Mouse (Mus musculus) midbrain, embryonic 16.5 days (tissue): Measurements from ENCODE around the gene Cd248. TPM values are rescaled to one million over a fixed set of nuclear protein-coding genes. Genes with fewer than 3 reads are reported as not detected.
"Not testable (repeated sequence)": the region's sequence is repeated elsewhere in the genome, so short reads cannot be mapped to it uniquely, and the experiment has no call there.

Experiments used
- ATAC-seq: fragments of 200-750 bp; cut with Nextera tagmentation; 2 replicates; pipeline ENCODE4 v1.8.0; 2017; ENCODE audit warnings: moderate TSS enrichment
- H3K27ac ChIP-seq: fragments of 300-500 bp; sonication (generic); 2 replicates; pipeline ENCODE4 v1.5.1; 2014; ENCODE audit warnings: mild to moderate bottlenecking, low read length, mixed read lengths
- H3K27me3 ChIP-seq: fragments of 300-500 bp; sonication (generic); 2 replicates; pipeline ENCODE4 v1.6.1; 2014; ENCODE audit warnings: low read depth, low read length, mixed read lengths; ENCODE audit not compliant: control insufficient read depth, insufficient read depth
- H3K36me3 ChIP-seq: fragments of 300-500 bp; sonication (generic); 2 replicates; pipeline ENCODE4 v1.6.1; 2014; ENCODE audit warnings: mild to moderate bottlenecking, low read length, moderate library complexity, mixed read lengths; ENCODE audit not compliant: control insufficient read depth, insufficient read depth
- H3K4me1 ChIP-seq: fragments of 300-500 bp; sonication (generic); 2 replicates; pipeline ENCODE4 v1.6.1; 2014; ENCODE audit warnings: mild to moderate bottlenecking, low read length, mixed read lengths; ENCODE audit not compliant: control insufficient read depth, insufficient read depth
- H3K4me2 ChIP-seq: fragments of 300-500 bp; sonication (generic); 2 replicates; pipeline ENCODE4 v1.6.1; 2014; ENCODE audit warnings: mild to moderate bottlenecking, low read length, mixed read lengths
- H3K4me3 ChIP-seq: fragments of 300-500 bp; sonication (generic); 2 replicates; pipeline ENCODE4 v1.5.1; 2014; ENCODE audit warnings: low read depth, mild to moderate bottlenecking, low read length, moderate library complexity, mixed read lengths
- H3K9ac ChIP-seq: fragments of 300-500 bp; sonication (generic); 2 replicates; pipeline ENCODE4 v1.6.1; 2014; ENCODE audit warnings: low read depth, low read length, mixed read lengths
- H3K9me3 ChIP-seq: fragments of 300-500 bp; sonication (generic); replicated peaks from 2 replicates; pipeline ENCODE4 v1.6.1; 2014; ENCODE audit warnings: mild to moderate bottlenecking, low read length, mixed read lengths; ENCODE audit not compliant: control insufficient read depth, poor library complexity, severe bottlenecking
- WGBS: fragments of 180-500 bp; shearing (Covaris S2); extraction: QIAGEN DNeasy Blood & Tissue Kit; methylation state at CpG from one replicate; pipeline ENCODE4 v1.1.7; 2014; 5-methylcytosine and 5-hydroxymethylcytosine counted together
- polyA plus RNA-seq: library from polyadenylated mRNA; unstranded; fragments of >200 nt; fragmentation: Nextera tagmentation; extraction: Ambion mirVana; gene quantifications from 2 replicates; pipeline ENCODE4 v1.2.1, GENCODE M21; 2015

The Cd248 gene
- polyA plus RNA-seq, 1 experiment from 2014 or later = 16.5 TPM

DNA sequence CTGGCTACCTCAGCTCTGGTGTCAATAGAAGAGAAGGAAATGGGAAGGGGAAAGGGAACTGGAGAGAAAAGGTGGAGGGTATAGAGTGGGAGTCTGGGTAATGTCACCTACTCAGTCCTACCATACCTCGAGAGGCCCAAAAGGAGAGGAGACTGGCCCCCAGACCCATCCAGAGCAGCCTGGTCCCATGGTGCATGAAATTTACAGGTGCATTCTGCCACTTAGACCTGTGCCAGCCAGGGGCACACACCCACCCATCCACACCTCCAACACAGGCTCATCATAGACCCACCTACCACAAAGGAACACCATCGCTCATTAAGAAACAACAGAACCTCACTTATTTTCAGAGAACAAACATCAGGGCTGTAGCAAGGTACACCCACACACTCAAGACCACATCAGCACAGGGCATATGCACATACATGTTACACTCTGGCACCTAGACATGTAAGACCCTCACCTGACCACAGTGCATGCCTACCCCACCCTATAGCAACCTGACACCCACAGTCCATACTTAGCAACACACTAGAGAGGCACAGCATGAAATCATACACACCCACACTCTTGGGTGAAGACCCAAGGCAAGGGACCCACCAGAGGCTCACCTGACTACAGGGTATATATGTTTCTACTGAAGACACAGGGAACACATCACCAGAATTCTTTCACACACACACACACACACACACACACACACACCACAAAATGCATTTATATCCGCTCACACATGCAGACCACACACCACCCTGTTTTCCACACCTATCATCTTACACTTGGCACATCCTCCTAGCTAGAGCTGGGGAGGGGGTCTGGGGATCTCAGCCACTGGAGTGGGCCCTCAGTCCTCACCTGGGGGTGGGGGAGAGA is 16.3 kb downstream of the Cd248 start:
- H3K36me3 ChIP-seq = peaks cover 5% of the 10 kb centered on the region; the same call in 1 of the 2 replicates
- H3K4me2 ChIP-seq = peak overlapping the region; percentile 78
- H3K9me3 ChIP-seq = no peaks in the 10 kb centered on the region
- peaks cover 14% of the 10 kb centered on the region for H3K4me1 ChIP-seq
- WGBS = 72% methylated on average over 3 of the region's 3 CpGs
- peaks cover 47% of the 10 kb centered on the region for H3K27me3 ChIP-seq
- peak overlapping the region; percentile 87 for H3K9ac ChIP-seq
- H3K27ac ChIP-seq = peak overlapping the region; percentile 32; the same call in 1 of the 2 replicates
- ATAC-seq = no peak
- H3K4me3 ChIP-seq = peak overlapping the region; percentile 70

DNA sequence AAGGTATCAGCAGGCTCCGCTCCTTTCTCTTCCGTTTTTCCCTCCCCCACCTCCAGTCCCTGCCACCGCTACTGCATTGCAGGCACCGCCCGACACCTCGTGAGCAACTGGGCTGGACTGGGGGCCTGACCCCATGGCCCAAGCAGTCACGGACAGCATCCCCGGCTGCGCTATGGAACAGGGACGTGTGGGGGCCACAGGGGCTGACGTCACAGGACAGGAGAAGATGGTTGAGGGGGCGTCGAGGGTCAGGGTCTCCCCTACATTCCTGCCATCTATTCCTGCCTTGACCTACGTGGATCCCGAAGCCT is 16.9 kb downstream of the Cd248 start:
- no peaks in the 10 kb centered on the region for H3K9me3 ChIP-seq
- peaks cover 5% of the 10 kb centered on the region; the same call in 1 of the 2 replicates for H3K36me3 ChIP-seq
- peak overlapping the region; percentile 32 for H3K27ac ChIP-seq
- H3K27me3 ChIP-seq = peaks cover 47% of the 10 kb centered on the region
- no peak for ATAC-seq
- WGBS = 7% methylated on average over 15 of the region's 15 CpGs
- peak overlapping the region; percentile 70 for H3K4me3 ChIP-seq
- peaks cover 19% of the 10 kb centered on the region for H3K4me1 ChIP-seq
- peak overlapping the region; percentile 78 for H3K4me2 ChIP-seq
- peak overlapping the region; percentile 87 for H3K9ac ChIP-seq

DNA sequence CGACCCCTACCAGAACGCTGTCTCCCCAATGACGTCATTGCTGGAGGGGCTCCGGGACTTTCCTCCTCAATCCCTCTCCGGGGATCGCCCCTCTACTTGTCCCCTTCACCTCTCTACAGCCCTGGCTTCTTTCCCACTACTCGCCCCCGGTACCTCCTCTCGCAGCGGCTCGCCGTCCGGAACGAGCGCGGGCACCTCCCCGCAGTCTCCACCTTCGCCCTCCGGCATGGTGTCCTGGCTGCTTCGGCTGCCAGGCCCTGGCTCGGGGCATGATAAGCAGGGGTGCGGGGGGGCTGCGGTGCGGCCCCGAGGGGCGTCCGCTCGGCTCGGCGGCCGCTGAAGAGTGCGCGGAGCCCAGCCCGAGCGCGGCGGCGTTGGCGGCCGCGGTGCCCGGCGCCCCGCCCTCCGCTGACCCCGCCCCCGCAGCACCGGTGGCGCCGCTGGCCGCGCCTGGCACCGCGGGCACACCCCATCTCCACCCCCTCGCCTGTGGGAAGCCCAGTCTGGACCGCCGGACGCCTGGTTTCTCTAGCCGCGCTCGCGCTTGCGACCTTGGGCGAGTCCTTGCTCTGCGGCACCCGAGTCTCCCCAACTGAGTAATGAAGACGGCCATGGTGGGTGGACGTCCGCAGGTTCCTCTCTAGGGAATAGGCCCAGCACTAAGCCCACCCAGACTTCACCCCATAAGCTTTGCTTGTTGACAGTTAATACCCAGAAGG is 17.4 kb downstream of the Cd248 start, which contains the start of gene Tmem151a:
Tmem151a (minus strand) TSS at position 387 of the 719 bp plus-strand sequence.
- Histone ChIP-seq H3K4me1 (peaks cover 19% of the 10 kb centered on the region), H3K36me3 (peaks cover 5% of the 10 kb centered on the region; the same call in 1 of the 2 replicates), H3K27me3 (peaks cover 41% of the 10 kb centered on the region), H3K9ac (peak within 1 kb of the TSS; percentile 87), H3K4me3 (peak within 1 kb of the TSS; percentile 70), H3K9me3 (no peaks in the 10 kb centered on the region), H3K27ac (peak within 1 kb of the TSS; percentile 32), H3K4me2 (peak within 1 kb of the TSS; percentile 78)
- under 1% methylated on average over 67 of the region's 69 CpGs for WGBS
- ATAC-seq = no peak

DNA sequence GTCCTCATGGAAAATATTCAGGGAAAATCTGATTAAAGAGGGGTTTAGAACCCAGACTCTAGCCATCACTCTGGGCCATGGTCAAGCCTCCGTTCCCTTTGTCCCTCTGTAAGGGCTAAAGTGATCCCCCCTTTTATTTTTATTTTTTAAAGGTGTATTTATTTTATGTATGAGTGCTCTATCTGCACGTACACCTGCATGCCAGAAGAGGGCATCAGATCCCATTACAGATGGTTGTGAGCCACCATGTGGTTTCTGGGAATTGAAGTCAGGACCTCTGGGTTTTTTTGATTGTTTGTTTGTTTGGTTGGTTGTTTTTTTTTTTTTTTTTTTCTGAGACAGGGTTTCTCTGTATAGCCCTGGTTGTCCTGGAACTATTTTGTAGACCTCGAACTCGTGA is 18.7 kb downstream of the Cd248 start:
- not testable (repeated sequence) for ATAC-seq, H3K27ac ChIP-seq, H3K9me3 ChIP-seq, H3K9ac ChIP-seq, H3K4me3 ChIP-seq, H3K4me2 ChIP-seq, H3K36me3 ChIP-seq
- 53% methylated on average over 4 of the region's 4 CpGs for WGBS
- Histone ChIP-seq H3K27me3 (peaks cover 29% of the 10 kb centered on the region), H3K4me1 (peaks cover 19% of the 10 kb centered on the region)

DNA sequence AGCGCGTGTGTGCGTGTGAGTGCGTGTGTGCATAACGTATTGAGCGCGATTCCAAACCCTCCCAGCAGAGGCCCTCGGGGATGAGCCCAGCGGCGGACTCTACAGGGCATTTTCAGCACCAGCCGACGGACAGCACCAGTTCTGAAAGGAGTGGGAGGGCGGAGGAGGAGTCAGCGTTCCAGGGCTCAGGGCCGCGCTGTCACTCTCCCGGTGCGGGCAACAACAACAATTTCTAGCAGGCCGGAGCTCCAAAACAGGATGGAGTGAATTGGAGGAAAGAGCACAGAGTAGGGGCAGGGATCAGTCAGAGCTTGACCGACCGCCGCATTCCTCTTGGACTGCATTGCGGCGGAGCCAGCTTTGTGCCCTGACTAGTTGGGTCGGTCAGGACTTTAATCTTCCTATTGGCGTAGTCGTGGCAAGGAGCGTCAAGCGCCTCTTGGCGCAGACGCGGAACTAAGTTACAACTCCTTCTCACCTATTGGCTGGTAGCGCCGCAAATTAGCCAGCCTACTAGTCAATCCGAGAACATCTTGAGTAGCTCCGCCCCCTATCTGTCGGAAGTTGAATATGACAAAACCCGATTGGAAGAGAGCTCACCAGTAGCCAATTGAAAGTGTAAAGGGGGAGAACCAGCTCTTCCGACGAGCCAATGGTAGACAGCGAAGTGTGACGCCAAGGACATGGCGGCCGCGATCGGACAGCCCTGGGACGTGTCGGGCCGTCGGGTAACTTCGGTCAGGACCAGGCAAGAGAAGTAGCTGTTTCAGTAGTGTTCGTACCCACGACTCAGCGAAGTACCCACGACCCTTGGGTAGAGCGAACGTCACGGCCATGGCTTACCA is 20.2 kb downstream of the Cd248 start, which contains the start of gene Yif1a:
Yif1a (plus strand) TSS at position 655 of the 845 bp plus-strand sequence.
- under 1% methylated on average over 58 of the region's 58 CpGs for WGBS
- Histone ChIP-seq H3K4me3 (peak within 1 kb of the TSS; percentile 52), H3K27ac (peak within 1 kb of the TSS; percentile 90), H3K4me1 (peaks cover 19% of the 10 kb centered on the region), H3K36me3 (peaks cover 12% of the 10 kb centered on the region), H3K27me3 (peaks cover 13% of the 10 kb centered on the region), H3K9ac (peak within 1 kb of the TSS; percentile 71), H3K9me3 (no peaks in the 10 kb centered on the region), H3K4me2 (peak within 1 kb of the TSS; percentile 75)
- peak; percentile 94 for ATAC-seq

DNA sequence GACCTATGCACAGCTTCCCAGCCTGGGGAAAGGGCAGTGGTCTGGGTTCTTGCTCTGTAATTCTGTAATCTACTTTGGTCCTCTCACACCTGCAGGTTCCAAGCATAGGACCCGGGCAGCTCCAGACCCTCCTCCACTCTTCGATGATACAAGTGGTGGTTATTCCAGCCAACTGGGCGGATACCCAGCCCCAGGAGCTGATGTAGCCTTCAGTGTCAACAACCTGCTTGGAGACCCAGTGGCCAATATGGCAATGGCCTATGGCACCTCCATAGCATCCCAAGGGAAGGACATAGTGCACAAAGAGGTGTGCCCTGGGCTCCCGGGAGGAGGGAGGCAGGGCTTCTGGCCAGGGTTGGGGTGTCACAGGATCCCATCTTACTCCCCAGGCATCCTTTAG is 21.4 kb downstream of the Cd248 start:
- Histone ChIP-seq H3K27me3 (peaks cover 5% of the 10 kb centered on the region), H3K27ac (no peak overlapping the region), H3K4me2 (peak overlapping the region; percentile 69), H3K4me1 (peaks cover 28% of the 10 kb centered on the region), H3K36me3 (peaks cover 19% of the 10 kb centered on the region), H3K9ac (peak overlapping the region; percentile 68), H3K4me3 (peak overlapping the region; percentile 52), H3K9me3 (no peaks in the 10 kb centered on the region)
- 87% methylated on average over 4 of the region's 4 CpGs for WGBS
- ATAC-seq = no peak

DNA sequence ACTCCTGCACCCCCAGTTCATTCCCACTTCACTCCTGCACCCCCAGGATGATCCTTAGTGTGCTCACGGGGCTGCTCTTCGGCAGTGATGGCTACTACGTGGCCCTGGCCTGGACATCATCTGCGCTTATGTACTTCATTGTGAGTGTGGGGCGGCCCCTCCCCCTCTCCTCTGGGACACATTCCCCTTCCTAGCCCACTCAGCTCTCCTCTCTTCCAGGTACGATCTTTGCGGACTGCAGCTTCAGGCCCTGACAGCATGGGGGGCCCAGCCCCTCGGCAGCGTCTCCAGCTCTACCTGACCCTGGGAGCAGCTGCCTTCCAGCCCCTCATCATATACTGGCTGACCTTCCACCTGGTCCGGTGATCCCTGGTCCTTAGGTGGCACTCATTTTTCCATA is 24.2 kb downstream of the Cd248 start:
- ATAC-seq = no peak
- no peak overlapping the region for H3K9ac ChIP-seq
- H3K4me3 ChIP-seq = no peak overlapping the region
- WGBS = 92% methylated on average over 10 of the region's 10 CpGs
- H3K36me3 ChIP-seq = peaks cover 19% of the 10 kb centered on the region
- no peaks in the 10 kb centered on the region for H3K27me3 ChIP-seq
- H3K9me3 ChIP-seq = no peaks in the 10 kb centered on the region
- no peak overlapping the region for H3K4me2 ChIP-seq
- H3K27ac ChIP-seq = no peak overlapping the region
- H3K4me1 ChIP-seq = peaks cover 53% of the 10 kb centered on the region

DNA sequence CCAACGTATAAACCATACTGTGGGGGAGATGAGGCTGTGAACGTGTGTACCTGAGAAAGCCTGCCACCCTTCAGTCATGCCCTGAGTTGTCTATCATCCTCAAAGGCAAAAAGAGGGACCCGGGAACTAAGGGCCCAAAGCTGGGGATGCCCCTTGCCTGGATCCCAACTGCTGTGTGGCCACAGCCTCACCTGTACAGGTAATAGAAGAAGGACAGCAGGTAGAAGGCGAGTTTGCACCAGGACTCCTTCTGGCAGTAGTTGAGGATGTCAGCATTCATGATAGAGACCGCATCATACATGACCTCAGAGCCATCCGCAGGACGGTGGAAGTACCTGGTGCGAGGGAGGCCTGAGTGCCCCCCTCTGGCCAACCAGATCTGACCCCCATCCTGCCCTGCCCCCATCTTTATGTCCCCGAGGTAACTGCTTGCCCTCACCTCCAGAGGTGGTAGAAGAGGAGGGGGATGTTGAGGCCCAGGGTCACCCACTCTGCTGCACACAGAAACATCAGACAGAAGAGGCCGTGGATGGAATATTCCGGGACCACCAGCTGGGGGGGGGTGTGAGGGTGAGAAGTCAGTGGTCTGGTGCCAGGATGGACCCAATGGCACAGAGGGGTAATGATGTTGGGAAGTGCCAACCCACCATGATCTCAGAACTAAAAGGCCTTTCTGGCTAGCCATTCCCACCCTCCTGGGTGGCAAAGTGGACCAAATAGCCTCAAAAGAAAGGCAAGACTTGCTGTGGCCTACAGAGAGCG is 25.8 kb downstream of the Cd248 start:
- ATAC-seq = no peak; the same call in 1 of the 2 replicates
- Histone ChIP-seq H3K9me3 (no peaks in the 10 kb centered on the region), H3K4me2 (peak overlapping the region; percentile 88), H3K27me3 (no peaks in the 10 kb centered on the region), H3K4me3 (peak overlapping the region; percentile 89), H3K9ac (peak overlapping the region; percentile 100), H3K4me1 (peaks cover 52% of the 10 kb centered on the region), H3K36me3 (peaks cover 19% of the 10 kb centered on the region), H3K27ac (peak overlapping the region; percentile 98)
- 75% methylated on average over 12 of the region's 12 CpGs for WGBS
